Mouse (Mus musculus) hindbrain, embryonic 15.5 days (tissue): ENCODE results near the gene Gatad2b. TPM values are rescaled to one million over a fixed set of nuclear protein-coding genes. Genes with fewer than 3 reads are reported as not detected.
"Not testable (repeated sequence)": the region's sequence is repeated elsewhere in the genome, so short reads cannot be mapped to it uniquely, and the experiment has no call there.

Source experiments
- ATAC-seq: fragments of 200-750 bp; cut with Nextera tagmentation; 2 replicates; pipeline ENCODE4 v1.8.0; 2017; ENCODE audit warnings: low read depth, moderate number of reproducible peaks, moderate TSS enrichment; ENCODE audit not compliant: low FRiP score
- H3K27ac ChIP-seq: fragments of 300-500 bp; sonication (generic); replicated peaks from 2 replicates; pipeline ENCODE4 v1.5.1; 2015; ENCODE audit warnings: mild to moderate bottlenecking, inconsistent platforms
- H3K27me3 ChIP-seq: fragments of 300-500 bp; sonication (generic); 2 replicates; pipeline ENCODE4 v1.6.1; 2015; ENCODE audit warnings: control low read depth, inconsistent platforms
- H3K36me3 ChIP-seq: fragments of 300-500 bp; sonication (generic); 2 replicates; pipeline ENCODE4 v1.6.1; 2015; ENCODE audit warnings: control low read depth, inconsistent platforms
- H3K4me1 ChIP-seq: fragments of 300-500 bp; sonication (generic); replicated peaks from 2 replicates; pipeline ENCODE4 v1.6.1; 2015; ENCODE audit warnings: control low read depth, inconsistent platforms
- H3K4me2 ChIP-seq: fragments of 300-500 bp; sonication (generic); 2 replicates; pipeline ENCODE4 v1.6.1; 2015; ENCODE audit warnings: moderate library complexity, mild to moderate bottlenecking, inconsistent platforms
- H3K4me3 ChIP-seq: fragments of 300-500 bp; sonication (generic); 2 replicates; pipeline ENCODE4 v1.5.1; 2015; ENCODE audit warnings: mild to moderate bottlenecking, inconsistent platforms
- H3K9ac ChIP-seq: fragments of 300-500 bp; sonication (generic); 2 replicates; pipeline ENCODE4 v1.6.1; 2015; ENCODE audit warnings: inconsistent platforms
- H3K9me3 ChIP-seq: fragments of 300-500 bp; sonication (generic); 2 replicates; pipeline ENCODE4 v1.6.1; 2016; ENCODE audit warnings: control low read depth, inconsistent platforms
- WGBS: fragments of 180-500 bp; shearing (Covaris S2); methylation state at CpG from one replicate; pipeline ENCODE4 v1.1.7; 2015; 5-methylcytosine and 5-hydroxymethylcytosine counted together
- polyA plus RNA-seq: library from polyadenylated mRNA; unstranded; fragments of >200 nt; fragmentation: Nextera tagmentation; extraction: Ambion mirVana; gene quantifications from 2 replicates; pipeline ENCODE4 v1.2.1, GENCODE M21; 2015

Gene Gatad2b
- polyA plus RNA-seq, 1 experiment from 2014 or later = 11.1 TPM

DNA sequence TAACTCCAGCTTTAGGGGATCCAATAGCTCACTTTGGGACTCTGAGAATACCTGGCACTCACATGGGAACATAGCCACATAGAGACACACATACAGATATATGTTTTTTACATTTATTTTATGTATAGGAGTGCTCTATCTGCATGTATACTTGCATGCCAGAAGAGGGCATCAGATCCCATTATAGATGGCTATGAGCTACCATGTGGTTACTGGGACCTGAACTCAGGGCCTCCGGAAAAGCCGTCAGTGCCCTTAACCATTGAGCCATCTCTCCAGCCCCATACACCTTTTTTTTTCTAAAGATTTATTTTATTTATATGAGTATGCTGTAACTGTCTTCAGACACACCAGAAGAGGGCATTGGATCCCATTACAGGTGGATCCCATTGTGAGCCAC, 8.8 kb upstream of the Gatad2b start:
- Histone ChIP-seq H3K4me1 (no peaks in the 10 kb centered on the region), H3K27ac (no peak overlapping the region), H3K4me2 (no peak overlapping the region), H3K27me3 (no peaks in the 10 kb centered on the region), H3K9ac (no peak overlapping the region), H3K36me3 (peaks cover 20% of the 10 kb centered on the region), H3K4me3 (no peak overlapping the region), H3K9me3 (no peaks in the 10 kb centered on the region)
- 97% methylated on average over 2 of the region's 2 CpGs for WGBS
- ATAC-seq = no peak

DNA sequence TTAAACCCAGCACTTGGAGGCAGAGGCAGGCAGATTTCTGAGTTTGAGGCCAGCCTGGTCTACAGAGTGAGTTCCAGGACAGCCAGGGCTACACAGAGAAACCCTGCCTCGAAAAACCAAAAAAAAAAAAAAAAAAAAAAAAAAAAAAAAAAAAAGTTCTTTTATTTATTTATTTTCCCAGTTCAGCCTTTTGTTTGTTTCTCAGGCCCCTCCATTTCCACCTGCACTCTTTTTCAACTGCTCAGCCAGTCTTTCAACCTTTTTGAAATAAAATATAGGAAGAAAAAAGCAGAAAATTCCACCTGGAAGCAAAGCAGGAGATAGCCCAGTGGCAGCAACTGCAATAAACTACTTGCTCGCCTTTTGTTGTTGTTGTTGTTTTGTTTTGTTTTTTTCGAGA, 3.6 kb upstream of the Gatad2b start:
- not testable (repeated sequence) for H3K36me3 ChIP-seq, ATAC-seq, H3K27ac ChIP-seq, H3K9me3 ChIP-seq, H3K4me3 ChIP-seq, H3K9ac ChIP-seq, H3K27me3 ChIP-seq, H3K4me2 ChIP-seq
- H3K4me1 ChIP-seq = peaks cover 11% of the 10 kb centered on the region
- 67% methylated on average over 3 of the region's 3 CpGs for WGBS

DNA sequence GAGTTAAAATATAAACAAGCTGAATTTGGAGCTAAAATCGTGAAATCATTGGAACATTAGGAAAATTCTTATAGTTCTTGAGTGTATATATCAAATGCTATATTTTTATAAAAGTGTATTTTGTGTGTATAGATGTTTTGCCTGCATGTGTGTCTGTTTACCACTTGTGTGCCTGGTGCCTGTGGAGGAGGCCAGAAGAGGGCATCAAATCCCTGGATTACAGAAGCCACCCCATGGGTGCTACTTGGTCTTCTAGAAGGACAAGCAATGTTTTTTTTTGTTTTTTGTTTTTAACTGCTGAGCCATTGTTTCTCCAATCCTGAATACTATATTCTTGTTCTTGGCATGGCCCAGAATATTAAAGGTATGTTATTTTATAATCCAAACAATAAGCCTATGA, 2.4 kb upstream of the Gatad2b start:
- Histone ChIP-seq H3K27ac (no peak overlapping the region), H3K9ac (no peak overlapping the region), H3K36me3 (no peaks in the 10 kb centered on the region), H3K4me2 (no peak overlapping the region), H3K4me1 (peaks cover 23% of the 10 kb centered on the region), H3K4me3 (no peak overlapping the region), H3K27me3 (no peaks in the 10 kb centered on the region), H3K9me3 (no peaks in the 10 kb centered on the region)
- no peak for ATAC-seq
- WGBS = 96% methylated on average over 1 of the region's 1 CpGs

DNA sequence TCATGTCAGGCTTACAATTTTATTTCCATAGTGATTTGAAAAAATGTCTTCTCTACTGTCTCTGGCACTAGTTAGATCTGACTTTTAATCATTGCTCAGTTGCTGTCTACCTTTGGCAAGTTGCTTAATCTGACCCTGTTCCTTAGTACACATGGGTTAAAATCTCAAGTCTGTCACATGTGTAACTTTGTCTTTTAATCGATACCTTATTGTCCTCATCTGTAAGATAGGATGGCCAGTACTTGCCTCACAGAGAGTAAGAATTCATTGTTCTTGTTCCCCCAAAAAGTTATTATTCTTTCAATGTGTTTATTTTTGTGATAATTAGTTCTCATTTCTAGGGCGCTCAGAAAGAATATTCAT, 1.0 kb upstream of the Gatad2b start:
- Histone ChIP-seq H3K9ac (peak overlapping the region; percentile 76), H3K27me3 (no peaks in the 10 kb centered on the region), H3K27ac (peak overlapping the region; percentile 97), H3K4me3 (peak overlapping the region; percentile 66), H3K9me3 (no peaks in the 10 kb centered on the region), H3K4me2 (peak overlapping the region; percentile 66), H3K4me1 (peaks cover 29% of the 10 kb centered on the region), H3K36me3 (no peaks in the 10 kb centered on the region)
- WGBS = 37% methylated on average over 2 of the region's 2 CpGs
- ATAC-seq = no peak

GRCm38 (mm10) chr3:90293352-90294063, 530 bp downstream of the Gatad2b start:
- Histone ChIP-seq H3K4me3 (peak overlapping the region; percentile 66), H3K9me3 (no peaks in the 10 kb centered on the region), H3K36me3 (no peaks in the 10 kb centered on the region), H3K27ac (peak overlapping the region; percentile 97), H3K4me1 (peaks cover 29% of the 10 kb centered on the region), H3K27me3 (no peaks in the 10 kb centered on the region), H3K9ac (peak overlapping the region; percentile 95), H3K4me2 (peak overlapping the region; percentile 83)
- 1% methylated on average over 26 of the region's 68 CpGs for WGBS
- peak; percentile 1 for ATAC-seq

GRCm38 (mm10) chr3:90294064-90294440, 1.1 kb downstream of the Gatad2b start:
- peak overlapping the region; percentile 66 for H3K4me3 ChIP-seq
- peak overlapping the region; percentile 95 for H3K9ac ChIP-seq
- H3K9me3 ChIP-seq = no peaks in the 10 kb centered on the region
- 1% methylated on average over 11 of the region's 11 CpGs for WGBS
- H3K27ac ChIP-seq = peak overlapping the region; percentile 97
- H3K4me1 ChIP-seq = peaks cover 29% of the 10 kb centered on the region
- H3K27me3 ChIP-seq = no peaks in the 10 kb centered on the region
- no peaks in the 10 kb centered on the region for H3K36me3 ChIP-seq
- peak overlapping the region; percentile 83 for H3K4me2 ChIP-seq
- ATAC-seq = no peak

GRCm38 (mm10) chr3:90294651-90295050, 1.7 kb downstream of the Gatad2b start:
- no peak for ATAC-seq
- Histone ChIP-seq H3K27me3 (no peaks in the 10 kb centered on the region), H3K4me3 (peak overlapping the region; percentile 66), H3K36me3 (no peaks in the 10 kb centered on the region), H3K27ac (no peak overlapping the region), H3K9ac (peak overlapping the region; percentile 95; the same call in 1 of the 2 replicates), H3K4me2 (peak overlapping the region; percentile 83), H3K4me1 (peaks cover 29% of the 10 kb centered on the region), H3K9me3 (no peaks in the 10 kb centered on the region)
- WGBS = 79% methylated on average over 2 of the region's 2 CpGs

- Histone ChIP-seq H3K4me2 (no peak overlapping the region), H3K36me3 (no peaks in the 10 kb centered on the region), H3K27me3 (no peaks in the 10 kb centered on the region), H3K4me3 (no peak overlapping the region), H3K9me3 (no peaks in the 10 kb centered on the region), H3K27ac (no peak overlapping the region), H3K4me1 (no peaks in the 10 kb centered on the region; the same call in 1 of the 2 replicates), H3K9ac (no peak overlapping the region)
- 54% methylated on average over 3 of the region's 3 CpGs for WGBS
- ATAC-seq = no peak
Measured at GRCm38 (mm10) chr3:90305801-90306200, 12.8 kb downstream of the Gatad2b start.

GRCm38 (mm10) chr3:90309589-90309988, 16.6 kb downstream of the Gatad2b start:
- H3K27me3 ChIP-seq = no peaks in the 10 kb centered on the region
- no peak overlapping the region for H3K9ac ChIP-seq
- no peaks in the 10 kb centered on the region for H3K9me3 ChIP-seq
- ATAC-seq = no peak
- H3K4me1 ChIP-seq = no peaks in the 10 kb centered on the region
- H3K4me2 ChIP-seq = no peak overlapping the region
- H3K36me3 ChIP-seq = no peaks in the 10 kb centered on the region
- H3K27ac ChIP-seq = no peak overlapping the region
- no peak overlapping the region for H3K4me3 ChIP-seq

DNA sequence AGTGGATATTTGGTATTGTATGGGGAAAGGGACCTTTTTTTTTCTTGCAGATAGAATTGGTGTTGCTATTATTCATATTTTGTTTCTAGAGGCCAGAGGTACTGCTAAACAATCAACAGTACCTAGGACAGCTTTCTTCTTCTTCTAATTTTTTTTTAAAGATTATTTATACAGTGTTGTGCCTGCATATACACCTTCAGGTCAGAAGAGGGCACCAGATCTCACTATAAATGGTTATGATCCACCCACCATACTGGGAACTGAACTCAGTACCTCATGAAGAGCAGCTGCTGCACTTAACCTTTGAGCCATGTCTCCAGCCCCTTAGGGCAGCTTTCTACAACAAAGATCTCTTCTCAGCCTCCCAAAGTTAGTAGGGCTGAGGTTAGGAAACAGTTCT, 20.4 kb downstream of the Gatad2b start:
- no peaks in the 10 kb centered on the region for H3K27me3 ChIP-seq
- ATAC-seq = no peak
- no peaks in the 10 kb centered on the region for H3K36me3 ChIP-seq
- no peak overlapping the region for H3K27ac ChIP-seq
- H3K9me3 ChIP-seq = no peaks in the 10 kb centered on the region
- H3K4me2 ChIP-seq = no peak overlapping the region
- H3K9ac ChIP-seq = no peak overlapping the region
- H3K4me1 ChIP-seq = no peaks in the 10 kb centered on the region
- no peak overlapping the region for H3K4me3 ChIP-seq

- H3K27me3 ChIP-seq = no peaks in the 10 kb centered on the region
Measured at GRCm38 (mm10) chr3:90314241-90314640, 21.3 kb downstream of the Gatad2b start.

GRCm38 (mm10) chr3:90322289-90322688, 29.3 kb downstream of the Gatad2b start:
- WGBS = 28% methylated on average over 6 of the region's 6 CpGs

More at GRCm38 (mm10) chr3:90314241-90314640, 21.3 kb downstream of the Gatad2b start:
- H3K4me1 ChIP-seq = no peaks in the 10 kb centered on the region
- H3K4me3 ChIP-seq = no peak overlapping the region
- no peak for ATAC-seq
- H3K36me3 ChIP-seq = no peaks in the 10 kb centered on the region
- no peak overlapping the region for H3K9ac ChIP-seq
- H3K27ac ChIP-seq = no peak overlapping the region
- H3K4me2 ChIP-seq = no peak overlapping the region
- no peaks in the 10 kb centered on the region for H3K9me3 ChIP-seq

GRCm38 (mm10) chr3:90323119-90323518, 30.1 kb downstream of the Gatad2b start:
- Histone ChIP-seq H3K27me3 (no peaks in the 10 kb centered on the region), H3K4me3 (0 out of 2 replicates have a peak overlapping the region, but pooled peaks have one; percentile 16), H3K4me2 (peak overlapping the region; percentile 54), H3K27ac (peak overlapping the region; percentile 88), H3K36me3 (no peaks in the 10 kb centered on the region), H3K4me1 (peaks cover 27% of the 10 kb centered on the region), H3K9ac (peak overlapping the region; percentile 38; the same call in 1 of the 2 replicates), H3K9me3 (no peaks in the 10 kb centered on the region)
- 7% methylated on average over 5 of the region's 5 CpGs for WGBS
- peak; percentile 91 for ATAC-seq

More at GRCm38 (mm10) chr3:90322289-90322688, 29.3 kb downstream of the Gatad2b start:
- peak overlapping the region; percentile 27 for H3K4me3 ChIP-seq
- H3K9me3 ChIP-seq = no peaks in the 10 kb centered on the region
- H3K27me3 ChIP-seq = no peaks in the 10 kb centered on the region
- peak; percentile 55; the same call in 1 of the 2 replicates for ATAC-seq
- peak overlapping the region; percentile 54 for H3K4me2 ChIP-seq
- peak overlapping the region; percentile 38 for H3K9ac ChIP-seq
- H3K27ac ChIP-seq = peak overlapping the region; percentile 88
- peaks cover 27% of the 10 kb centered on the region for H3K4me1 ChIP-seq
- H3K36me3 ChIP-seq = no peaks in the 10 kb centered on the region
